Mouse (Mus musculus) fat pad, adult 2 months (tissue): ENCODE data around the gene Usf3.

Source experiments
- DNase-seq: peaks from one replicate; pipeline ENCODE4 v3.0.0-alpha.2; 2011; ENCODE audit warnings: low read depth, low spot score; ENCODE audit errors: extremely low read depth

Usf3 gene

DNA sequence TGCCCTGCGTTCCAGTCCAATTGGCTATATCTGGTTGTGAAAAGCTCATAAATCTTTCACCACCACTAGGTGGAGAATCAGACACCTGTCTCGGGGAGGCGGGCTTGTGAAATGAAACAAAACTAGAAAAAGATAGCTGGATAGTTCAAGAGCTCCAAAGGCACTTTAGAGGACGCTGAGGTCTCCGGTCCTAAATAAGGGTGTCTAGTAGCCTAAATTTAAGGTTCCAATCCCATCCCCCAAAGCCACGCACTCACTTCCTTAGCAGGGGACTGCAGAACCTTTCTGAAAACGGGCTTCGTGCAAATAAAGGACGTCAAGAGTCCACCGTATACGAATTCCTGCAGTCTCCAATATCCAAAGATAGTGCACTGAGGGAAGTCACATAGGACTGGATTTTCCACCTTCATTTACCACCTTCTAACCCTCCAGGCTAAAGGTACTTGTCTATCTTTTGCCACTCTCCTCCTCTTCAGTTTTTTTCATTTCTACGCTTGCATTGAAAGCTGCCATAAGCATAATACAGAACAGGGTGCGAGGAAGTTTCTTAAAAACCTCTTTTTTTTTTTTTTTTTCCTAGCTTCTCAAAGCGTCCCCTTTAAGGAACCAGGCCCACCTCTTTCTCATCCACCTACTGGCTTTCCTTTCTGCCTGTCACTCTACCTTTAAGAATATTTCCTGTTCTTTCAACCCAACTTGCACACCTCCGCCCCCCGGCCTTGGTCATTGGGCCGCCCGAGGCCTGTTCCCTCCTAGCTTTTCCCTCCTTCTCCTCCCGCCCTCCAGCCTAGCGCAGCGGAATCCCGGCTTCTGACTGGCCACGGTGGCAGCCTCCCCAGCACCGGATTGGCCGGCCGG lies 520 bp upstream of the Usf3 start:
- DNase-seq, result peak; percentile 76

DNA sequence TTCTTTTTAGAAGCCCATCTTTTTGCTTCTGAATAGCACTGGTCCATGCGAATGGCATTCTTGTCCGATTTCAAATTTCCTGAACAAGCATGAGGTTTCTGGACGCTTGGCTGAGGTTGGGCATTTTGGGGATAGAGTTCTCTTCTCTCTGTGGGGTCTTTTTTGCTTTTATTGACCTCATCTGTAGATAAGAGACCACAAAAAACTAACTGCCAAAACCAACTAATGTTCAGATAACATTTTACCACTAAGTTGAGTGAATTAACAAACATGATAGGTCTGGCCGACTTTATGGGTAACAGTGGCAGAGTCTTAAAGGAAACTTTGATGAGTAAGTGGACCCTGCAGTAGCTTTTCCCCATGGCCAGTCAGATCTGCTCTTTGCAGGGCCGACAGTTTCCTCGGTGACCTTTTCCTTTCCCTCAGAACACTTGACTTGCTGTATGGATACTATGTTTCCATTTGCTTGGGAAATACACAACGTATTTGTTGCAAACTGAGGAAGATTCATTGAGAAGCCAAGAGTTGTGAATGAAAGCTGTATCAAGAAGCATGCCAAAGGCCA lies 1.0 kb downstream of the Usf3 start:
- DNase-seq, result no peak

DNA sequence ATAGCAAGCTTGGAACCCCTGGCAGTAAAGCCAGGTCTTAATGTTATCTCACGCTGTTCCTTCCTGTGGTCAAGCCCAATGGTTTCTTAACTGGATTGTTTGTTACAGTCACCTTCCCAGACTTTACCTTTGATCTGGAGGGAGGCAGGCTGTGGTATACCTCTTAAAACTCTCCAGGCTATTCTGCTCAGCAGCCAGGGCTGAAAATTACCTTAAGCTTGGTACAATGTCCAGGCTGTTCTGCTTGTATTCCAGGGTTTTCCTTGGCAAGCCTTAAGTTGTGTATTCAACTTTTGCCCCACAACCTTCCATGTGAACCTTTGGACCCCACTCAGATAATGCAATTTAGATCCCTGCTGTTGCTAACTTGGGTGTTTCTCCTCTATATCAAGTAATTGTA lies 2.0 kb downstream of the Usf3 start:
- peak; percentile 50 for DNase-seq

DNA sequence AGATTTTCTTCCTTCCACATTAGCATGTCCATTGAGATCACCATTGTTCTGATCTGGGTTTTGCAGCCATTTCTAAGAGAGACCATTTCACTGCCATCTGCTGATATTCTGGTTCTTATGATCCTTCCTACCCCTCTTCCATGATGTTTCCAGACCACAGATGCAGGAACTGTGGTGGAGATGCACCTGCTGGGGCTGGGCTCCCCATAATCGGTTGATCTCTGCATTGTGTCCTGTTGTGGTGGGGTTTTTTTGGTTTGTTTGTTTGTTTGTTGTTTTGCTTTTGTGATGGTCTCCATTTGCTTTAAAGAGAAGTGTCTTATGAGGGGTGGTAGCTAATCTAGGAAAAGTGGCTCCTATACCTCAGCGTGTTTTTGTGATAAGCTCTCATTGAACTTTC lies 3.5 kb downstream of the Usf3 start:
- DNase-seq, result no peak

DNA sequence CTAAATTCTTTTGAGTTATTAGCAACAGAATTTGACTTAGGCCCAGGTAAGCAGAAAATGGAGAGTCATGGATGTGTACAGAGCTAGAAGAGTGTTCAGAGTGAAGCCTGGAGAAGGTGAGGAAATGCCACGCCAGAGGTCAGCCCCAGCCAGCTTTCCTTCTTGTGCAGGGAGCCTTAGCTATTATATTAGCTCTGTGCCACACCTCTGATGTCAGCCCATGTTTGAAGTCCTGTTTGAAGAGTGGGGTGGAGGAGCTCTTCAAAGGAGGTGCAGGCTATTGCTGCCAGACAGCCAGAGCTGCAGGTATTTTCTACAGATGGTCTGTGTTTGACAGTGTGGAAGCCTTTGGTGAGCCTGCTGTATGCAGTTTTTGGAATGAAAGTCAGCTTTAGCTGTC lies 5.5 kb downstream of the Usf3 start:
- no peak for DNase-seq

DNA sequence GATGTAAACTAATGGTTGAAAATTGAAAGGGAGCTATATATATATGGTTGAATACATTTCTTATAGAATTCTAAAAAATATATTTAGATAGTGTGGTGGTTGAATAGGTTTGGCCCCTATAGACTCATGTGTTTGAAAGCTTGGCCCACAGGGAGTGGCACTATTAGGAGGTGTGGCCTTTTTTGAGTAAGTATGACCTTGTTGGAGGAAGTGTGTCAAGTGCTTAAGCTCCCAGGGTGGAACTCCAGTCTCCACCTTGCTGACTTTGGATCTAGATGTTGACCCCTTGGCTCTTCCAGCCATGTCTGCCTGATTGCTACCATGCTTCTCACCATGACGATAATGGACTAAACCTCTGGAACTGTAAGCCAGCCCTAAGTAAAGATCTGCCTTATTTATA lies 9.6 kb downstream of the Usf3 start:
- DNase-seq, result no peak

DNA sequence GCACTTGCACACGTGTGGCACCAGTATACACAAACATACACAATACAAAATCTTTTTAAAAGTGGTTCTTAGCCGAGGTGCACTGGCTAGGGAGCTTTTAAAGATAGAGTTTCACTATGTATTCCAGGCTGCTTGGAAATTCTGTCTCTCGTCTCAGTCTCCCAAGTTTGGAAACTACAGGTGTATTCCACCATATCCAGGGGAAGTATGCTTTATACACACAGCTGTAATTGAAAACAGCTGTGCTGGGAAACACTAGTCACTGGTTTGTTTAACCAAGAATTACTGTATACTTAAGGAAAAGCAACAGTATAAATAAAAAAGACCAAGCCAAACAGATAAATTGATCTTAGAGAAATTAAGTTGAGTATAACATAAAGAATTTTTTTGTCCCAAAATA lies 11.7 kb downstream of the Usf3 start:
- no peak for DNase-seq

DNA sequence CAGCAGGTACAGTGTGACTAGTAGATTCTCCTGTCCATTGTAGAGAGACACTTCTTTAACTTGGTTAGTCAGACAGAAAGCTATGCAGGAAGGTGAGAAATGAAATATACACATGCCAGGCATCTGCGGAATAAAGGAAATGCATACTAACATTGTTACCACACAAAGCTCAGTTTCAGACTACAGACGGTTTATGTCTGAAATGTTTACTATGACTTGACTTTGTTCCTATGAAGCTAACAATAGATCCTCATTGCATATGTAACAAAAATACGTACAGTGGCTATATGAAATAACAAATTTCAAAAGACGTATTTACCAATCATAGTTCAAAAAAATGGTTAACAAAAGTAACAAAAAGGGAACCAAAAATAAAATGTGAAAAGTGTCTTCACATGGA lies 14.1 kb downstream of the Usf3 start:
- DNase-seq, result no peak

DNA sequence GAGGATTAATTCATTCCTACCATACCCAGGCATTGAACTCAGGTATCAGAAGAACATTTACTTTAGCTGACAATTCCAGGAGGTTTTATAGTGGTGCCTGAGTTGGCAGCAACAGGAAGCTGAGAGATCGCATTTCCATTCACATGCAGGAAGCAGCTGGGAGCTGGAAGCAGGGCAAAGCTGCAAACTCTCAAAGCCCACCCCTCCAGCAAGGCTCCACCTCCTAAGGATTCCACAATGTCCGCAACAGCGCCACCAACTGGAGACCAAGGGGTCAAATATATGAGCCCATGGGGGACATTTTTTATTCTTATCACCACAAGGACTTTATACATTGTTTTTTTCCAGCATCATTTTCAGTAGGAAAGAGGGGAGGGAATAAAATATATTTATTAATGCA lies 15.7 kb downstream of the Usf3 start:
- no peak for DNase-seq

DNA sequence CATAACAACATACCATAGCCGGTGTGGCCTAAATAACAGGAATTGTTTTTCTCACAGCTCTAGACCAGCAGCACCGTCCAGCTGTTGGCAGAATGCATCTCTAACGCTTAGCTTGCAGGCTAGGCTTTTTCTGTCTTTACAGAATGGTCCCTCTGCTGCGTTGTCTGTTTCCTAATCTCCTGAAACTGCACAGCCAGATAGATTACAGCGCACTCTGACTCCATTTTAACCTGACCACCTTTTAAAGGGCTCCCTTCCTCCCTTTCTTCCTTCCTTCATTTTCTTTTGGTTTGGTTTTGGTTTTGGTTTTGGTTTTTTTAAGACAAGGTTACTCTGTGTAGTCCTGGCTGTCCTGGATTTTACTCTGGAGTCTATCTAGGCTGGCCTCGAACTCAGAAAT lies 17.0 kb downstream of the Usf3 start:
- no peak for DNase-seq

DNA sequence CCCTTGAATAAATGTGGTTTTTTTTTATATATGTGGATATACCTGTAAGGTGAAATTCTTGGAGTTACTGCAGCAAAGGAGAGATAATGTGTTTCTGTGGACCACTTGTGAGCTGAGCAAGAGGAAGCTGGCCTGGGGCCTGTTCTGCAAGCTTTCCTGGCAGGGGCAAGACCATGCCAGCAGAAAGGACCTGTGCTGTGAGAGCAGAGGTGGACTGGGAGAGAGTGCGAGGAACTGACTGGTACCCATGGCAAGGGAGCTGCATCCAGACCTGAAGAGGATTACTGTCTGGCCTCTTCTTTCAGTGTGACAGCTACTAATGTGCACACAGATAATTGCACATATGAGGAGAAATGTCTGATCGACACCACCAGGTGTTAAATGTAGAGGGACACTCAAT lies 17.9 kb downstream of the Usf3 start:
- DNase-seq, result no peak

DNA sequence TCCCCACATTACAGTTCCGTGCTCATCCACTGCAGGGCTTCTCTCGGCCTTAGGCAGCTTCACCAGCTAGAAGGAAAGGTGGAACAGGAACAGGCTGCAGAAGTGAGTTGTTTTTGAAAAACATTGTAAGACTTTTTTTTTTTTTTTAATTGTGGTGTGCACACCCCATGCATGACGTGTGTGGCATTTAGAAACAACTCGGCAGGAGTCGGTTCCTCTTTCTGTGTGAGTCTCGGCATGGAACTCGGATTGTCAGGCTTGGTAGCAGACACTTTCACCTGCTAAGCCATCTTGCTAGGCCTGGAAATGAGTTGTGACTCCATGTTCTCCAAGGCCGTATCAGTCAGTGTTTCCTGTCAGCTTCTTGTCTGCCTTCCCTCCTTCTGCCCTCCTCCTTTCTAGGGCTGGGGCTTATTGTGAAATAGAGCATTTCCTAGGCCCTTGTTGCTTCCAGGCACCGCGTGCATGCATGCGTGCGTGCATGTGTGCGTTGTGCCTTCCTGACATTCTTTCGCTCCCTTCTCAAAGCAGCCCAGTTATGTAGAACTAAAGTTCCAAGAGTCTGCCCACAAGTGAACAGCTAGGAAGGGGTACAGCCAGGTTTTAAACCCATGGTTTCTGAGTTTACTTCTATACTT lies 26.1 kb downstream of the Usf3 start:
- no peak for DNase-seq

DNA sequence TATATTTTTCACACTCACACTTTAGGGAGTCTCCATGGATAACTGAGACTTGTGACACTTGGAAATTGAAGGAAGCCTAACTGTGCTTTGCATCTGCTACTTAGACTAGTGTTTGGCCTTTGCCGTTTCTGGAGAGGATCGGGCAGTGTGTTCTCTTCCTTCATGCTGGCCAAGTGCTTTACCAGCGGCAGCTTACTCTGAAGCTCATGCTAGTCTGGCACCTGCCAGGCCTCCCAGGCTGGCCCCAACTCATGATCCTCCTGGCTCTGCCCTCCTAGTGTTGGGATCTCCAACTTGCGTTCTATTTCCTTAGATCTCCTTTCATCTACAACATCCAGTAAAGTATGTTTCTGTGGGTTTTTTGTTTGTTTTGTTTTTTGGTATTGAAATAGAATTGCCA lies 27.1 kb downstream of the Usf3 start:
- DNase-seq, result no peak

DNA sequence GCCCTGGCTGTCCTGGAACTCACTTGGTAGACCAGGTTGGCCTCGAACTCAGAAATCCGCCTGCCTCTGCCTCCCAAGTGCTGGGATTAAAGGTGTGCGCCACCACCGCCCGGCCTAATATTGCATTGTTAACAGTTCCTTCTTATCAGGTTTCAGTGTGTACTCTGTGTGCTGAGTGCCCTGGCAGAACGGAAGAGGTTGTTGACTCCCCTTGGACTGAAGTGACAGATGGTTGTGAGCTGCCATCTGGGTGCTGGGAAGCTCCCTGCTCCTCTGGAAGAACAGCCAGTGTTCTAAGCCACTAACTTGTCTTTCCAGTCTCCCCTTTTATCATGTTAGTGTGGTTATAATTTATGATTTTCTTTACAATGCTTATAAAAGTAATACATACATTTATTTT lies 31.3 kb downstream of the Usf3 start:
- DNase-seq, result no peak

DNA sequence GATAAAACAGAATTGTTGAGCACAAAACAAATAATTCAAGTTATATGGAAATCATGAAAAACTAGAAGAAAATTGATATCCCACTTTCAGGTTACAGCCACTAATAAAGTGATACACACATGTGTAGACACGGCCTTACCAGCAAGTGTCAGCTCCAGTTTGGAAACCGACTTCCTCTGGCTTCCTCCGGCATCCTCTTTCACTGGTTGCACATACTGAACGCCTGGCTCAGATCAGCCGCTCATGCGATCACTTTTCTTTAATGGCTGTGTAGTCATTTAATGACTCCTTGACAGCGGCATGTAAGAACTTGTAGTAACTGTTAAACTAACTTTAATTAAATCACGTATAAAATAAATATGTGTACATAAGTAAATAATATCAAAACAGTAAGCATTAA lies 32.9 kb downstream of the Usf3 start:
- DNase-seq, result no peak

DNA sequence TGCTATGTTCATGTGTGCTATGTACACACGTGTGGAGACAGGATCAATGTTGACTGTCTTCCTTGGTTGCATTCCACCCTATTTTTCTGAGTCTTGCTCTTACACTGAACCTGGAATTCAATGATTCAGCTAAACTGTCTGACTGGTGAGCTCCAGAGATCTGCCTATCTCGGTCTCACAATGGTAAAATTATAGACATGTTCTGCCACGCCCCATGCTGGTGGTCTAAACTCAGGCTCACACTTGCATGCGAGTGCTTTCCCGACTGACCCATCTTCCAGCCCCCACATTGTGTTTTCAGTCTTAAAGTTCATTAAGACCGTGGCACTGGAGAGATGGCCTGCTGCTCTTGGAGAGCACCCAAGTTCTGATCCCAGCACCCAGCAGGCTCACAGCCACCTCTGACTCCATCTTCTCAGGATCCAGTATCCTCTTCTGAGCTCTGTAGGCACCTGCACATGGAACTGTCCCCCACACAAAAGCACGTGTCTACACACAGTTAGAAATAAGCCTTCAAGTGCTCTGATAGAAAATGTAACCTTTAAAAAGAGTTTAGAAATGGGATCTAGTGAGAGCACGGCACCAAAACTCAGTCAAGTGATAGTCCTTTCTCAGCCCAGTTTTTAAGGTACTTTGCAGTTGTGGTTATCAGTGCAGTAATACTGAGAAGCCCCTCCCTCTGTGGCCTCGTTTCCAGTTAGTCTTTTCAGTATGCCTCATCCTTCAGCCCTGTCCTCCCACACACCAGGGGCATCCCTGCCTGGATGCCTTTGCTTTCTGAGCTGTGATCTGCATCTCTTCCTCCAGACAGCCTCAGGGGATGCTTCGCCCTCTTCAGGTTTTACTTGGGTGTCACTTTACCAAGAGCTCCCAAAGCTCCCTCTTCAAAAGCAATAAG lies 37.4 kb downstream of the Usf3 start:
- DNase-seq, result no peak

DNA sequence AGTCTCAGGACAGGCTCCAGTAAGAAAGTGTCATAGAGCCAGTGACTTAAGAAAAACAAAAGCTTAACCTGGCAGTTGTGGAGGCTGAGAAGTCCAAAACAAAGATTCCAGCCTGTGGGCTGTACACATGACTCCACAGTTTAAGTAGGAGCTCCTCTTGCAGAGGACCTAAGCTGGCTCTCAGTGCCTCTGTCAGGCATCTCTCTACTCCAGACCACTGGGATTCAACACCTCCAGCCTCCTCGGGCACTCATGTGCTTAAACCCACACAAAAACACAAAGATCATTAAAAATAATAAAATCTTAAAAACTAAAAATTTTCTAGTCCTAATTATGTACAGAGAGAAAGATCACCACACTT lies 38.0 kb downstream of the Usf3 start:
- DNase-seq, result no peak

DNA sequence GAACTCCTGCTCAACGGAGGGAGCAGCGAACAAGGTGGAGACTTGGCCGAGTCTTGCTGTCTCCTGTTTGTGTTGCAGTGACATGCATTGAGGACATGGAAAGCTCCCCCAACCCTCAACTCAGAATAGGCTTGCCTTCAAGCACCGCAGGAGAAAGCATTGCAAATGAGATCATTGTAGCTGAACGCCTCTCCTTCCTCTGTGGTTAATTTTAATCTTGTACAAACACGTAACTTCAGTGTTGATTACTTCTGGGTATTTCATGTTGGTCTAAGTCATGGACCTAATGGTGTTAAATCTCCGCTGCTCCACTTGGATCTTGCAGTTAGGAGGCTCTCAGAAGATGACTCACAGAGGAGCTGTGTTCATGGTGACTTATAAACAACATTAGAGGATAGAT lies 39.7 kb downstream of the Usf3 start:
- DNase-seq, result no peak

DNA sequence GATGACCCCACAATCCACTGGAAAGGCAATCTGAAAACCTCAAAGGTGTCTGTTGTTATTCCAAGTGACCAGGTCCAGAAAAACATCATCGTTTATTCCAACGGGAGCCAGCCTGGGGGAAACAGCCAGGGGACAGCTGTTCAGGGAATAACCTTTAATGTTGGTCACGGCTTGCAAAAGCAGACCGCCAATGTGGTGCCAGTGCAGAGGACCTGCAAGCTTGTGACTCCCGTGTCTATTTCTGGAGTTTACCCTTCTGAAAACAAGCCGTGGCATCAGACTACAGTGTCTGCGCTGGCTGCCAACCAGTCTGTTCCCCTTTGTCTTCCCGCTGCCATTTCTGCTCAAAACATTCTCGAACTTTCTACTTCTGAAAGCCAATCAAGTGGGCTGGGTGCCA lies 42.5 kb downstream of the Usf3 start:
- no peak for DNase-seq

DNA sequence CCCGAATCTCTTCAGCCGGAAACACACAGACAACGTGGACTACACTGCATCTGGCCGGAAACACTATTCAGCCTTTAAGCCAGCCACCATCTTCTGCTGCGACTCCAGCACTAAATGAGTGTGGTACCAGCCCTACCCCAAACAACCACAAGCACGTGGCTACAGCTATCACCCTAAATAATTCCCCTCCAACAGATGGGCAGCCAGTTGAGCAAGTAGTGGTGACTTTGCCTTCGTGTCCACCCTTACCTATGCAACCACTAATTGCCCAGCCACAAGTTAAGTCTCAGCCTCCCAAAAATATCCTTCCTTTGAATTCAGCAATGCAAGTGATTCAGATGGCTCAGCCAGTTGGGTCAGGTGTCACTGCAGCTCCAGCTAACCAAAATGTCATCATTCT lies 43.4 kb downstream of the Usf3 start:
- DNase-seq, result no peak

DNA sequence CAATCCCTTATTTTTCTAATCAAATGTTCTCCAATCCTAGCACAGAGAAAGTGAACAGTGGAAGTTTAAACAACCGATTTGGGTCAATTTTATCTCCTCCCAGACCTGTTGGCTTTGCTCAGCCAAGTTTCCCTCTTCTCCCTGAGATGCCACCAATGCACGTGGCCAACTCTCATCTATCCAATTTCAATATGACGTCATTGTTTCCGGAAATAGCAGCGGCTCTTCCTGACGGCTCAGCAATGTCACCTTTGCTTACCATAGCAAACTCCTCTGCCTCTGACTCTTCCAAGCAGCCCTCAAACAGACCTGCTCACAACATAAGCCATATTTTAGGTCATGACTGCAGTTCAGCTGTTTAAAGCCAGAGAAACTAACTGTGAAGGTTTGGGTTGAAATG lies 48.4 kb downstream of the Usf3 start:
- DNase-seq, result no peak
